Mouse (Mus musculus) liver, adult 2 months (tissue): ENCODE data around the gene Gm49450.
A peak's percentile ranks its signal among the peaks of the same experiment; 100 is the strongest.

Experiments
- CTCF ChIP-seq: fragments of 200-500 bp; IDR thresholded peaks from 2 replicates; pipeline ENCODE4 v1.5.1; 2011; ENCODE audit warnings: low read depth, low read length, control low read depth
- POLR2A ChIP-seq: fragments of 200-500 bp; IDR thresholded peaks from 2 replicates; pipeline ENCODE4 v1.6.1; 2011; ENCODE audit warnings: low read length, control low read depth; ENCODE audit not compliant: insufficient read depth; ENCODE audit errors: extremely low read depth

DNA sequence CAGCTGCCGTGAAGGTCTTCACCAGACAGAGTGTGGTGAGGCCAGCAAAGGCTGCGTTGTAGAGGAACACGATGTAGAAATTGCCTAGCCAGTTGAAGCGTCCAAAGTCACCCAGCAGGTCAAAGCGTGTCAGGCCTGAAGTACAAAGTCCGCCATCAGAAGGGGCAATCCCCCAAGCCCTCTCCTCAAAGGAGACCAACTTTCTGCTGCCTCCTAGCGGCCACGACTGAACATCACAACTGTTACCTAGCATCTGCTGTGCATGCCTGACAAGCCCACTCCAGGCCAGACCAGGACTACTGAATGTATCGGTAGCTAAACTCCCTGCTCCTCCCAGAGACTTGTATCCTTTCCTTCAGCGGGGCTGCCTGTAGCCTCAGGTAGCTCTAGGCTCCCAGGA is 48.7 kb downstream of the Gm49450 start:
- TF ChIP-seq CTCF (peak; percentile 73), POLR2A (no peak)
